Mouse (Mus musculus) spleen, adult 2 months (tissue): ENCODE results near the gene Bag3. TPM values are rescaled to one million over a fixed set of nuclear protein-coding genes. Genes with fewer than 3 reads are reported as not detected.

Experiments used
- DNase-seq, 2 experiments: peaks; one replicate each; pipeline versions ENCODE4 v3.0.0 to v3.0.0-alpha.2; 2012 to 2021; ENCODE audit warnings: low spot score in 2 of 2, low read depth in 1 of 2
- H3K27ac ChIP-seq: fragments of 200-500 bp; 2 replicates; pipeline ENCODE4 v1.5.1; 2012; ENCODE audit warnings: low read length, inconsistent platforms; ENCODE audit not compliant: insufficient read depth
- H3K27me3 ChIP-seq: fragments of 200-500 bp; 2 replicates; pipeline ENCODE4 v1.6.1; 2012; ENCODE audit warnings: mild to moderate bottlenecking, moderate library complexity, low read length, inconsistent platforms; ENCODE audit not compliant: control insufficient read depth, insufficient read depth
- H3K36me3 ChIP-seq: fragments of 200-500 bp; 2 replicates; pipeline ENCODE4 v1.6.1; 2012; ENCODE audit warnings: mild to moderate bottlenecking, low read length, inconsistent platforms; ENCODE audit not compliant: control insufficient read depth, insufficient read depth
- H3K4me1 ChIP-seq: fragments of 200-500 bp; 2 replicates; pipeline ENCODE4 v1.6.1; 2011; ENCODE audit warnings: inconsistent platforms; ENCODE audit not compliant: control insufficient read depth, insufficient read depth, insufficient read length
- H3K4me3 ChIP-seq: fragments of 200-500 bp; 2 replicates; pipeline ENCODE4 v1.5.1; 2011; ENCODE audit warnings: mild to moderate bottlenecking, inconsistent platforms; ENCODE audit not compliant: insufficient read depth, insufficient read length; ENCODE audit errors: extremely low read depth
- CTCF ChIP-seq: fragments of 200-500 bp; IDR thresholded peaks from 2 replicates; pipeline ENCODE4 v1.5.1; 2011; ENCODE audit warnings: mild to moderate bottlenecking, inconsistent platforms; ENCODE audit not compliant: insufficient read depth, insufficient read length, insufficient replicate concordance; ENCODE audit errors: extremely low read depth
- POLR2A ChIP-seq: fragments of 200-500 bp; IDR thresholded peaks from 2 replicates; pipeline ENCODE4 v1.6.1; 2011; ENCODE audit warnings: low read depth, low read length, inconsistent platforms
- WGBS: fragments of 180-500 bp; shearing (Covaris S2); methylation state at CpG from one replicate; pipeline ENCODE4 v1.1.7; 2018; 5-methylcytosine and 5-hydroxymethylcytosine counted together
- polyA plus RNA-seq: library from polyadenylated mRNA; depleted of rRNA; stranded (reverse); fragments of >200 nt; gene quantifications from 2 replicates; pipeline ENCODE4 v1.2.3, GENCODE M21; 2012

Bag3 gene
- polyA plus RNA-seq, 1 experiment, result 8.8 TPM

GRCm38 (mm10) chr7:128528596-128528995, 5.2 kb downstream of the Bag3 start:
- 92% methylated on average over 9 of the region's 9 CpGs for WGBS
- DNase-seq, result no peak
- H3K4me3 ChIP-seq, result no peak overlapping the region
- H3K36me3 ChIP-seq, result no peaks in the 10 kb centered on the region
- H3K4me1 ChIP-seq, result peaks cover 7% of the 10 kb centered on the region
- H3K27me3 ChIP-seq, result peaks cover 7% of the 10 kb centered on the region
- no peak overlapping the region for H3K27ac ChIP-seq
- no peak for TF ChIP-seq POLR2A
- TF ChIP-seq CTCF, result no peak

- Histone ChIP-seq H3K4me3 (no peak overlapping the region), H3K4me1 (peaks cover 2% of the 10 kb centered on the region), H3K36me3 (no peaks in the 10 kb centered on the region), H3K27ac (no peak overlapping the region), H3K27me3 (peaks cover 1% of the 10 kb centered on the region)
- TF ChIP-seq POLR2A (no peak), CTCF (no peak)
- WGBS, result 82% methylated on average over 6 of the region's 6 CpGs
- no peak for DNase-seq
Observed at GRCm38 (mm10) chr7:128529126-128529525, 5.7 kb downstream of the Bag3 start.

- Histone ChIP-seq H3K27ac (no peak overlapping the region), H3K27me3 (no peaks in the 10 kb centered on the region), H3K36me3 (no peaks in the 10 kb centered on the region), H3K4me3 (no peak overlapping the region), H3K4me1 (no peaks in the 10 kb centered on the region; the same call in 1 of the 2 replicates)
- WGBS, result 79% methylated on average over 14 of the region's 14 CpGs
- no peak for DNase-seq
- TF ChIP-seq CTCF (no peak), POLR2A (no peak)
Observed at GRCm38 (mm10) chr7:128529574-128530051, 6.2 kb downstream of the Bag3 start.

- TF ChIP-seq CTCF (no peak), POLR2A (no peak)
- no peaks in the 10 kb centered on the region; the same call in 1 of the 2 replicates for H3K4me1 ChIP-seq
- no peaks in the 10 kb centered on the region for H3K27me3 ChIP-seq
- H3K36me3 ChIP-seq, result no peaks in the 10 kb centered on the region
- no peak overlapping the region for H3K4me3 ChIP-seq
- H3K27ac ChIP-seq, result no peak overlapping the region
- DNase-seq, result no peak
- WGBS, result 87% methylated on average over 11 of the region's 11 CpGs
Observed at GRCm38 (mm10) chr7:128531031-128531430, 7.6 kb downstream of the Bag3 start.

GRCm38 (mm10) chr7:128531929-128532328, 8.5 kb downstream of the Bag3 start:
- WGBS, result 46% methylated on average over 6 of the region's 6 CpGs

GRCm38 (mm10) chr7:128532441-128533166, 9.2 kb downstream of the Bag3 start:
- 85% methylated on average over 6 of the region's 6 CpGs for WGBS
- DNase-seq, result no peak
- no peak overlapping the region for H3K27ac ChIP-seq
- H3K27me3 ChIP-seq, result no peaks in the 10 kb centered on the region
- H3K36me3 ChIP-seq, result no peaks in the 10 kb centered on the region
- H3K4me3 ChIP-seq, result no peak overlapping the region
- H3K4me1 ChIP-seq, result no peaks in the 10 kb centered on the region; the same call in 1 of the 2 replicates
- no peak for TF ChIP-seq POLR2A
- TF ChIP-seq CTCF, result no peak

More at GRCm38 (mm10) chr7:128531929-128532328, 8.5 kb downstream of the Bag3 start:
- Histone ChIP-seq H3K36me3 (no peaks in the 10 kb centered on the region), H3K27me3 (no peaks in the 10 kb centered on the region), H3K4me3 (no peak overlapping the region), H3K4me1 (no peaks in the 10 kb centered on the region; the same call in 1 of the 2 replicates), H3K27ac (no peak overlapping the region)
- DNase-seq, result no peak
- TF ChIP-seq CTCF (no peak), POLR2A (no peak)

- WGBS, result 85% methylated on average over 5 of the region's 5 CpGs
- Histone ChIP-seq H3K4me1 (no peaks in the 10 kb centered on the region; the same call in 1 of the 2 replicates), H3K36me3 (no peaks in the 10 kb centered on the region), H3K4me3 (no peak overlapping the region), H3K27me3 (no peaks in the 10 kb centered on the region), H3K27ac (no peak overlapping the region)
- DNase-seq, result no peak
- TF ChIP-seq POLR2A (no peak), CTCF (no peak)
Observed at GRCm38 (mm10) chr7:128534984-128535491, 11.6 kb downstream of the Bag3 start.
